ENCODE assay signal across 9 mouse cellular contexts in genomic region chr11:50713610-50714202, GRCm38 (mm10).
DNase-seq lines count a peak whose midpoint lies in the region; ATAC-seq and TF ChIP-seq lines count a peak whose summit lies in the region.
"Had no signal": no experiment of that assay in that cellular context is flagged by ENCODE, and none has a peak within 500 bp of the region (broad histone marks: within the 10 kb centered on the region; RNA-seq: fewer than 3 reads in every experiment).

No protein-coding gene starts in this region.

- H3K9me3 ChIP-seq in heart, embryonic 11.5 days (replicated peaks; ENCODE audit: control insufficient read depth, low read length), result no peaks in the 10 kb centered on the region
- no peaks in the 10 kb centered on the region for H3K9me3 ChIP-seq in ES-E14 (ENCODE audit: control insufficient read depth, insufficient read depth, low read depth, low read length)
- no peaks in the 10 kb centered on the region for H3K9me3 ChIP-seq in embryonic facial prominence, embryonic 15.5 days (replicated peaks)
- no peaks in the 10 kb centered on the region for H3K9me3 ChIP-seq in limb, embryonic 15.5 days
- H3K9me3 ChIP-seq: neural tube, embryonic 12.5 days had no signal

- H3K27ac ChIP-seq in heart, embryonic 11.5 days (ENCODE audit: low read depth, low read length), result no peak overlapping the region
- no peak overlapping the region for H3K27ac ChIP-seq in ES-E14 (ENCODE audit: insufficient read depth, low read depth, low read length, poor library complexity, severe bottlenecking)
- no peak overlapping the region for H3K27ac ChIP-seq in embryonic facial prominence, embryonic 15.5 days (replicated peaks)
- no peak overlapping the region for H3K27ac ChIP-seq in limb, embryonic 15.5 days
- H3K27ac ChIP-seq: neural tube, embryonic 12.5 days had no signal

- intact Hi-C loops in left cerebral cortex, postnatal 4 days (cut with DNase I), result no loop called here

- no peak for DNase-seq in heart, adult 8-10 months (ENCODE audit: low spot score)
- peak; percentile 69 for DNase-seq in ES-E14 (ENCODE audit: low read depth, low spot score)
- DNase-seq in left cerebral cortex, postnatal 4 days, result no peak
- no peak for DNase-seq in cerebellum, postnatal 4 days (ENCODE audit: low spot score in 2 of 2)

- 28% methylated on average over 21 of the region's 21 CpGs for WGBS in heart, embryonic 11.5 days (ENCODE audit: insufficient replicate concordance)
- WGBS in embryonic facial prominence, embryonic 15.5 days, result 34% methylated on average over 21 of the region's 21 CpGs
- WGBS in limb, embryonic 15.5 days, result 33% methylated on average over 21 of the region's 21 CpGs

- ATAC-seq in heart, embryonic 11.5 days (replicated peaks; ENCODE audit: insufficient number of reproducible peaks, low FRiP score, low TSS enrichment), result 0 out of 2 replicates have a peak, but pooled peaks have one; percentile 22
- no peak for ATAC-seq in embryonic facial prominence, embryonic 15.5 days (ENCODE audit: insufficient number of reproducible peaks, low FRiP score, low TSS enrichment, low read depth)
- peak; percentile 23; the same call in 1 of the 2 replicates for ATAC-seq in limb, embryonic 15.5 days (ENCODE audit: insufficient number of reproducible peaks, low FRiP score, low TSS enrichment, low read depth)
- ATAC-seq in cerebellum, adult (ENCODE audit: insufficient number of reproducible peaks, low FRiP score, low TSS enrichment), result no peak

- no peak overlapping the region for H3K4me3 ChIP-seq in heart, embryonic 11.5 days (ENCODE audit: low read depth, low read length)
- peak overlapping the region in 1 of 2 experiments; percentile 55; a peak in 2 of 4 replicates for H3K4me3 ChIP-seq in ES-E14 (ENCODE audit: insufficient read depth in 1 of 2, low read depth in 1 of 2, low read length in 2 of 2, poor library complexity in 1 of 2, severe bottlenecking in 1 of 2)
- H3K4me3 ChIP-seq in embryonic facial prominence, embryonic 15.5 days (replicated peaks), result no peak overlapping the region
- no peak overlapping the region for H3K4me3 ChIP-seq in limb, embryonic 15.5 days
- H3K4me3 ChIP-seq: neural tube, embryonic 12.5 days had no signal

- in situ Hi-C loops in ES-E14 (cut with MboI; ENCODE audit: low sequenced_read_pairs in 2 of 2, unreplicated experiment in 2 of 2), result no loop called here

- H3K4me2 ChIP-seq in heart, embryonic 11.5 days, result peak overlapping the region; percentile 40; the same call in 1 of the 2 replicates
- peak overlapping the region; percentile 12; the same call in 1 of the 2 replicates for H3K4me2 ChIP-seq in embryonic facial prominence, embryonic 15.5 days (replicated peaks)
- H3K4me2 ChIP-seq in limb, embryonic 15.5 days, result no peak overlapping the region
- H3K4me2 ChIP-seq: neural tube, embryonic 12.5 days had no signal

- no peak overlapping the region for H3K9ac ChIP-seq in heart, embryonic 11.5 days (ENCODE audit: low read depth, low read length)
- H3K9ac ChIP-seq in ES-E14 (ENCODE audit: insufficient read depth, low read depth, low read length, poor library complexity, severe bottlenecking), result no peak overlapping the region
- no peak overlapping the region for H3K9ac ChIP-seq in embryonic facial prominence, embryonic 15.5 days
- no peak overlapping the region for H3K9ac ChIP-seq in limb, embryonic 15.5 days
- H3K9ac ChIP-seq: neural tube, embryonic 12.5 days had no signal

- peaks cover 17% of the 10 kb centered on the region for H3K27me3 ChIP-seq in heart, embryonic 11.5 days (ENCODE audit: control insufficient read depth, insufficient read depth, low read length)
- no peaks in the 10 kb centered on the region for H3K27me3 ChIP-seq in embryonic facial prominence, embryonic 15.5 days
- H3K27me3 ChIP-seq in limb, embryonic 15.5 days, result no peaks in the 10 kb centered on the region
- H3K27me3 ChIP-seq: neural tube, embryonic 12.5 days had no signal

- H3K36me3 ChIP-seq in heart, embryonic 11.5 days (ENCODE audit: control insufficient read depth, insufficient read depth, low read length), result no peaks in the 10 kb centered on the region
- no peaks in the 10 kb centered on the region for H3K36me3 ChIP-seq in ES-E14 (ENCODE audit: control insufficient read depth, insufficient read depth, low read length, poor library complexity, severe bottlenecking)
- no peaks in the 10 kb centered on the region for H3K36me3 ChIP-seq in embryonic facial prominence, embryonic 15.5 days
- H3K36me3 ChIP-seq in limb, embryonic 15.5 days, result no peaks in the 10 kb centered on the region
- H3K36me3 ChIP-seq: neural tube, embryonic 12.5 days had no signal

- H3K4me1 ChIP-seq in heart, embryonic 11.5 days (ENCODE audit: control insufficient read depth, insufficient read depth, low read length), result peaks cover 20% of the 10 kb centered on the region; the same call in 1 of the 2 replicates
- H3K4me1 ChIP-seq in ES-E14 (ENCODE audit: control insufficient read depth in 2 of 2, insufficient read depth in 2 of 2, low read length in 2 of 2, poor library complexity in 1 of 2), result peaks cover 0 to 13% of the 10 kb centered on the region in 2 experiments; a peak in 2 of 4 replicates
- H3K4me1 ChIP-seq in embryonic facial prominence, embryonic 15.5 days, result peaks cover 28% of the 10 kb centered on the region
- peaks cover 7% of the 10 kb centered on the region for H3K4me1 ChIP-seq in limb, embryonic 15.5 days
- H3K4me1 ChIP-seq: neural tube, embryonic 12.5 days had no signal

TF ChIP-seq in ES-E14, 5 proteins besides CTCF, POLR2A, EP300 and RAD21:
- TF ChIP-seq ZNF384 (IDR thresholded peaks at IDR 0.05; ENCODE audit: low read depth, low read length) (no peak), CHD2 (IDR thresholded peaks at IDR 0.05; ENCODE audit: low read depth, low read length) (no peak)

Comparison
In these comparisons a context has a peak if more than half of its experiments do, and no peak if none do; other contexts are left out.
1. ATAC-seq: peak in heart, embryonic 11.5 days (single experiment) and limb, embryonic 15.5 days (single experiment); none in embryonic facial prominence, embryonic 15.5 days (single experiment) and cerebellum, adult (single experiment).